Comparison of ENCODE assay signal across 9 mouse cellular contexts in the genomic region with DNA sequence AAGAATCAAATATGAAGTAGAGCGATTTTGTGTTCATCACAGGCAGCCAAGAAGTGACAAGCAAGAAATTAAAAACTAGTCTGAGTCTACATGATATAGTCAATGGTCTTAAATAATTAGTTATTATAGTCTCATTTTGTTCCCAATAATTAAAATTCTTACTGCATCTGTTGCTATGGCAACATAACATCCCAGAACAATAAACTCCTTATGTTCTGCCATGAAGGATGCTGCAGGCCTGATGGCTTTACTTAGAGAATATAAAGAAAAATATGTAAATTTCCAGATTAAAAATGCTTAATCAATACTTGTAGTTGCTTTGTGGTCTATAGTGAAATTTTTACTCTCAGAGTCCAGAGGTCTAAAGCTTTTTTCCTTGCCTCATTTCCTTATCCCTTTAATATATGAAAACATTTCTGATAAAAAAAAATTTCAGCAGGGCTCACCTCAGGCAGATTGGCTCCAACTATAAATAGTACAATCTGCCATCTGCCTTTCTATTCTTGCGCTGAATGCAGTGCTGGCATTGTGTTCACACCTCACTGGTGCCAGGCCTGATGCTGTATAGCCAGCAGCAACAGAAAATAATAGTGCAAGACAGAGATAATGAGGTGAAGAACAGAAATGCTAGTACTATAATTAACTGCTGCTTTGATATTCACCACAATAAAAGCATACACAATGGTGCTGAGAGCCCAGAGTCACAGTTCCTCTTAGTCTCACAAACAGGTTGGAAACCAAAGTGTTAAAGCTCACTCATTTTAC.
A peak's percentile ranks its signal among the peaks of the same experiment; 100 is the strongest.
DNase-seq lines count a peak whose midpoint lies in the region; ATAC-seq lines count a peak whose summit lies in the region.
"Had no signal": no experiment of that assay in that cellular context is flagged by ENCODE, and none has a peak within 500 bp of the region (broad histone marks: within the 10 kb centered on the region; RNA-seq: fewer than 3 reads in every experiment).

No protein-coding gene starts in this region.

- no peak overlapping the region for H3K4me3 ChIP-seq in forebrain, embryonic 16.5 days (replicated peaks; ENCODE audit: low read length)
- H3K4me3 ChIP-seq in hindbrain, embryonic 16.5 days (ENCODE audit: low read length) = no peak overlapping the region
- no peak overlapping the region for H3K4me3 ChIP-seq in midbrain, embryonic 16.5 days (ENCODE audit: low read depth, low read length)
- H3K4me3 ChIP-seq: kidney, embryonic 15.5 days had no signal

- H3K36me3 ChIP-seq in forebrain, embryonic 16.5 days (ENCODE audit: control insufficient read depth, insufficient read depth) = no peaks in the 10 kb centered on the region
- no peaks in the 10 kb centered on the region for H3K36me3 ChIP-seq in hindbrain, embryonic 16.5 days (ENCODE audit: control insufficient read depth, insufficient read depth, low read length)
- H3K36me3 ChIP-seq in midbrain, embryonic 16.5 days (ENCODE audit: control insufficient read depth, insufficient read depth, low read length) = no peaks in the 10 kb centered on the region
- H3K36me3 ChIP-seq: kidney, embryonic 15.5 days had no signal

- H3K27me3 ChIP-seq in forebrain, embryonic 16.5 days (replicated peaks; ENCODE audit: control insufficient read depth, insufficient read depth, low read length) = no peaks in the 10 kb centered on the region
- H3K27me3 ChIP-seq in hindbrain, embryonic 16.5 days (replicated peaks; ENCODE audit: control insufficient read depth, insufficient read depth, low read length) = no peaks in the 10 kb centered on the region
- no peaks in the 10 kb centered on the region for H3K27me3 ChIP-seq in midbrain, embryonic 16.5 days (ENCODE audit: control insufficient read depth, insufficient read depth, low read depth, low read length)
- H3K27me3 ChIP-seq: kidney, embryonic 15.5 days had no signal

- no peaks in the 10 kb centered on the region for H3K9me3 ChIP-seq in forebrain, embryonic 16.5 days (ENCODE audit: control insufficient read depth, low read length)
- no peaks in the 10 kb centered on the region for H3K9me3 ChIP-seq in hindbrain, embryonic 16.5 days (ENCODE audit: control insufficient read depth, low read length)
- no peaks in the 10 kb centered on the region for H3K9me3 ChIP-seq in midbrain, embryonic 16.5 days (replicated peaks; ENCODE audit: control insufficient read depth, low read length, poor library complexity, severe bottlenecking)
- H3K9me3 ChIP-seq: kidney, embryonic 15.5 days had no signal

- peaks cover 24% of the 10 kb centered on the region for H3K4me1 ChIP-seq in forebrain, embryonic 16.5 days (replicated peaks; ENCODE audit: control insufficient read depth, insufficient read depth, low read length)
- peaks cover 7% of the 10 kb centered on the region for H3K4me1 ChIP-seq in hindbrain, embryonic 16.5 days (ENCODE audit: control insufficient read depth, insufficient read depth, low read depth, low read length)
- H3K4me1 ChIP-seq in midbrain, embryonic 16.5 days (ENCODE audit: control insufficient read depth, insufficient read depth, low read length) = peaks cover 7% of the 10 kb centered on the region

- WGBS in forebrain, embryonic 16.5 days = 12% methylated on average over 2 of the region's 2 CpGs
- 29% methylated on average over 2 of the region's 2 CpGs for WGBS in hindbrain, embryonic 16.5 days
- WGBS in midbrain, embryonic 16.5 days = 52% methylated on average over 2 of the region's 2 CpGs

- no peak overlapping the region for H3K9ac ChIP-seq in forebrain, embryonic 16.5 days (replicated peaks; ENCODE audit: low read depth, low read length)
- no peak overlapping the region for H3K9ac ChIP-seq in hindbrain, embryonic 16.5 days (ENCODE audit: low read depth, low read length)
- H3K9ac ChIP-seq in midbrain, embryonic 16.5 days (ENCODE audit: low read depth, low read length) = no peak overlapping the region
- H3K9ac ChIP-seq: kidney, embryonic 15.5 days had no signal

- peak; percentile 86 for DNase-seq in cerebellum, adult 11-12 months
- no peak for DNase-seq in MN1 (ENCODE audit: low spot score)
- no peak for DNase-seq in adrenal gland, postnatal 14 days
- DNase-seq in ovary, postnatal 36 days (ENCODE audit: low spot score) = no peak

- ATAC-seq in forebrain, embryonic 16.5 days = peak; percentile 94
- peak; percentile 89 for ATAC-seq in hindbrain, embryonic 16.5 days
- peak; percentile 86 for ATAC-seq in midbrain, embryonic 16.5 days
- ATAC-seq in monocyte, adult 5-6 weeks (replicated peaks; ENCODE audit: insufficient number of reproducible peaks, low FRiP score, low TSS enrichment, poor library complexity, severe bottlenecking) = no peak

- H3K4me2 ChIP-seq in forebrain, embryonic 16.5 days (ENCODE audit: low read length) = no peak overlapping the region
- no peak overlapping the region for H3K4me2 ChIP-seq in hindbrain, embryonic 16.5 days (ENCODE audit: low read length)
- H3K4me2 ChIP-seq in midbrain, embryonic 16.5 days (ENCODE audit: low read length) = no peak overlapping the region
- H3K4me2 ChIP-seq: kidney, embryonic 15.5 days had no signal

- H3K27ac ChIP-seq in forebrain, embryonic 16.5 days (ENCODE audit: low read length) = peak overlapping the region; percentile 68
- peak overlapping the region; percentile 61; the same call in 1 of the 2 replicates for H3K27ac ChIP-seq in hindbrain, embryonic 16.5 days (ENCODE audit: low read depth, low read length)
- peak overlapping the region; percentile 71 for H3K27ac ChIP-seq in midbrain, embryonic 16.5 days (ENCODE audit: low read length)
- H3K27ac ChIP-seq: kidney, embryonic 15.5 days had no signal
